Mouse (Mus musculus): ENCODE measurements around the gene Ttll11. TPM values are rescaled to one million over a fixed set of nuclear protein-coding genes. Genes with fewer than 3 reads are reported as not detected.
A peak's percentile ranks its signal among the peaks of the same experiment; 100 is the strongest.

The Ttll11 gene
- polyA plus RNA-seq, 1 experiment from 2014 or later, result 1.2 TPM

GRCm38 (mm10) chr2:35952187-35952958 is 27.3 kb downstream of the Ttll11 start:
- H3K27me3 ChIP-seq (ENCODE audit: insufficient read depth, low read length), result no peaks in the 10 kb centered on the region
- no peak overlapping the region for H3K9ac ChIP-seq
- no peak for TF ChIP-seq CTCF (IDR thresholded peaks at IDR 0.05; ENCODE audit: low read depth)
- no peak overlapping the region for H3K27ac ChIP-seq (ENCODE audit: low read depth)
- H3K4me3 ChIP-seq (ENCODE audit: low read depth, low read length), result no peak overlapping the region
- no peaks in the 10 kb centered on the region for H3K36me3 ChIP-seq (ENCODE audit: insufficient read depth)
- WGBS, result 50% methylated on average over 16 of the region's 16 CpGs
- no peak for DNase-seq
- no peaks in the 10 kb centered on the region for H3K9me3 ChIP-seq (ENCODE audit: low read depth, low read length)
- no peaks in the 10 kb centered on the region for H3K4me1 ChIP-seq (ENCODE audit: insufficient read depth)
- no peak overlapping the region for H3K4me2 ChIP-seq
- no peak for ATAC-seq (ENCODE audit: insufficient read depth)

DNA sequence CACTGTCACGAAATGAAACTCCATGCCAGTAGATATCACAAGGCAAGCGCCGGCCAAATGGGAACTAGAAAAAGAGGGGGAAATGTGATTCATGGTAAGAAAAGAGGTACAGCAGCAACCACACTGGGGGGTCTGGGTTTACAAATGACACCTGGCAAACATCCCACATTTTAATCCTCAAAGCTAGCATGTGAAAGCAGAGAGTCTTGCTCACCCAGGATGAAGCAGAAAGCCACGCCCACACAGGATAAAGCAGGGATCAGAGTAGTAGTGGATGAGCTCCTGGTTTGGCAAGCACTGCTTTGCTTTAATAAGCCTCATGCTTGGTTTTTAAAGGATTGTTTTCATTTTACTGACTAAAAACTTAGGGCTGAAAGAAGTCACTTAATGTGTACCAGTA is 34.8 kb downstream of the Ttll11 start:
- ATAC-seq (ENCODE audit: insufficient read depth), result no peak
- H3K9me3 ChIP-seq (ENCODE audit: low read depth, low read length), result no peaks in the 10 kb centered on the region
- no peak for DNase-seq

DNA sequence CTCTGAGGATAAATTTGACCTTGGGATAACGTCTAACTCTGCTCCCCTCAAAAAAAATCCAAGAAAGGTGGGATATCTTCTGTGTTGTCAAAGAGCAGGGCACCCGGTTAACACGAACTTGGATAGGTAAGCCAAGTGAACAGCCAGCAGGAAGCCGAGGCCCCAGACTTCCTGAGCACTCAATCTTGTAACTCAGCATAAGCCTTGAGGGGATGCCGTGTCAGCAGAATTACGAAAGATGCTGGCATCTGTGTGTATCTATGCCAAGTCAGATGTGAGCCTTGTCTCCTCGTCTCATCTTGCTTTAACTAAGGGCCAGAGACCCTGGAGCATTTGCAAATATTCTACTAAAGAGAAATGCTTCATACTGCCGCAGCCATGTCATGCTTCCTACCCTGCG is 36.8 kb downstream of the Ttll11 start:
- H3K9me3 ChIP-seq (ENCODE audit: low read depth, low read length), result no peaks in the 10 kb centered on the region
- 63% methylated on average over 9 of the region's 9 CpGs for WGBS

More for the DNA sequence above, 34.8 kb downstream of the Ttll11 start:
- Histone ChIP-seq H3K4me3 (ENCODE audit: low read depth, low read length) (no peak overlapping the region), H3K27ac (ENCODE audit: low read depth) (no peak overlapping the region), H3K27me3 (ENCODE audit: insufficient read depth, low read length) (no peaks in the 10 kb centered on the region), H3K4me2 (no peak overlapping the region), H3K4me1 (ENCODE audit: insufficient read depth) (no peaks in the 10 kb centered on the region), H3K36me3 (ENCODE audit: insufficient read depth) (no peaks in the 10 kb centered on the region), H3K9ac (no peak overlapping the region)
- no peak for TF ChIP-seq CTCF (IDR thresholded peaks at IDR 0.05; ENCODE audit: low read depth)
- WGBS, result 73% methylated on average over 4 of the region's 4 CpGs

GRCm38 (mm10) chr2:35935045-35935444 is 44.7 kb downstream of the Ttll11 start:
- Histone ChIP-seq H3K4me3 (ENCODE audit: low read depth, low read length) (no peak overlapping the region), H3K4me2 (no peak overlapping the region), H3K36me3 (ENCODE audit: insufficient read depth) (no peaks in the 10 kb centered on the region), H3K27ac (ENCODE audit: low read depth) (no peak overlapping the region), H3K4me1 (ENCODE audit: insufficient read depth) (no peaks in the 10 kb centered on the region), H3K9me3 (ENCODE audit: low read depth, low read length) (no peaks in the 10 kb centered on the region), H3K9ac (no peak overlapping the region), H3K27me3 (ENCODE audit: insufficient read depth, low read length) (no peaks in the 10 kb centered on the region)
- ATAC-seq (ENCODE audit: insufficient read depth) (no peak), DNase-seq (no peak)
- WGBS, result 52% methylated on average over 5 of the region's 5 CpGs
- no peak for TF ChIP-seq CTCF (IDR thresholded peaks at IDR 0.05; ENCODE audit: low read depth)

More for the DNA sequence above, 36.8 kb downstream of the Ttll11 start:
- no peak for TF ChIP-seq CTCF (IDR thresholded peaks at IDR 0.05; ENCODE audit: low read depth)
- Histone ChIP-seq H3K36me3 (ENCODE audit: insufficient read depth) (no peaks in the 10 kb centered on the region), H3K4me2 (no peak overlapping the region), H3K27ac (ENCODE audit: low read depth) (no peak overlapping the region), H3K9ac (no peak overlapping the region), H3K27me3 (ENCODE audit: insufficient read depth, low read length) (no peaks in the 10 kb centered on the region), H3K4me1 (ENCODE audit: insufficient read depth) (no peaks in the 10 kb centered on the region), H3K4me3 (ENCODE audit: low read depth, low read length) (no peak overlapping the region)
- ATAC-seq (ENCODE audit: insufficient read depth) (no peak), DNase-seq (no peak)

GRCm38 (mm10) chr2:35933116-35933515 is 46.6 kb downstream of the Ttll11 start:
- Histone ChIP-seq H3K9ac (no peak overlapping the region), H3K4me3 (ENCODE audit: low read depth, low read length) (no peak overlapping the region), H3K36me3 (ENCODE audit: insufficient read depth) (no peaks in the 10 kb centered on the region), H3K4me1 (ENCODE audit: insufficient read depth) (no peaks in the 10 kb centered on the region), H3K27ac (ENCODE audit: low read depth) (no peak overlapping the region), H3K9me3 (ENCODE audit: low read depth, low read length) (no peaks in the 10 kb centered on the region), H3K27me3 (ENCODE audit: insufficient read depth, low read length) (no peaks in the 10 kb centered on the region), H3K4me2 (no peak overlapping the region)
- ATAC-seq (ENCODE audit: insufficient read depth), result no peak
- 88% methylated on average over 13 of the region's 13 CpGs for WGBS
- no peak for TF ChIP-seq CTCF (IDR thresholded peaks at IDR 0.05; ENCODE audit: low read depth)
- DNase-seq, result no peak

DNA sequence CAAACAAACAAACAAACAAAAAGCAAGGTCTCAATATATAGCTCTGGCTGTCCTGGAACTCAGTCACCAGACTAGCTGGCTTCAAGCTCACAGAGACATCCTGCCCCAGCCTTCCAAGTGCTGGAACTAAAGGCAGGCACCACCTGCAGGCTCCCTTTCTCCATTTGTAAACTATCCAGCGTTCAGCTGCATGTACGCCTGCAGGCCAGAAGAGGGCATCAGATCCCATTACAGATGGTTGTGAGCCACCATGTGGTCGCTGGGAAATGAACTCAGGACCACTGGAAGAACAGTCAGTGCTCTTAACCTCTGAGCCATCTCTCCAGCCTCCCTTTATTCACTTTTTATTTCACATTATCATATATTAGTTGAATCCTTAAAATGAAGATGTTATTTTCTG is 48.1 kb downstream of the Ttll11 start:
- TF ChIP-seq CTCF (IDR thresholded peaks at IDR 0.05; ENCODE audit: low read depth), result peak; percentile 42
- Histone ChIP-seq H3K9me3 (ENCODE audit: low read depth, low read length) (no peaks in the 10 kb centered on the region), H3K4me3 (ENCODE audit: low read depth, low read length) (no peak overlapping the region), H3K9ac (no peak overlapping the region), H3K36me3 (ENCODE audit: insufficient read depth) (no peaks in the 10 kb centered on the region), H3K27me3 (ENCODE audit: insufficient read depth, low read length) (no peaks in the 10 kb centered on the region), H3K4me2 (no peak overlapping the region), H3K27ac (ENCODE audit: low read depth) (no peak overlapping the region), H3K4me1 (ENCODE audit: insufficient read depth) (no peaks in the 10 kb centered on the region)
- ATAC-seq (ENCODE audit: insufficient read depth) (no peak), DNase-seq (no peak)
- 72% methylated on average over 3 of the region's 3 CpGs for WGBS

DNA sequence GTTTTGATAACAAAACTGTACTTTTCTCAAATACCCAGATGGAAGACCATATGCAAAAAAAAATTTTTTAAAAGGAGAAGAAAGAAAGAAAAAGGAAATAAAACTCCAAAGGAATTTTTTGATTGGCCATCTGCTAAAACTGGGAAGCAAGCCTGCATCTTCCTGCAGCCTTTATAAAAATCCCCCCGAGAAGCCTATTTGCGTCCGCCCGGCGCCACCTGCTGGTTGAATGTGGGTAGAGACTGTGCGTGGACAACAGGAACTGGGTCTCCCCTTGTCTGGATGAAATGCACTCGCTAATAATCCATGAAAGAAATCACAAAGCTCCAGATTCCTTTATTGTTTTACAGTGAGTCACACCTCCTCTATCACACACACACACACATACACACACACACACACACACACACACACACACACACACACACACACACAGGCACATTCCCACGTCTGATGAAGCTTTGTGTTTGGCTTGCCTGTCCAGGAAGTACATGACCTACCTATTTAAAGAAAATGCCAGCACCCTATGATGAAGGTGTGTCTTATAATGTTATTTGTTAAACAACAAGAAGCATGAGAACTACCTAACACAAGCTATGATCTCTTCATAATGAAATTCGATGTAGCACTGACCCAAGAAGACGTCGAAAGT is 49.1 kb downstream of the Ttll11 start:
- H3K36me3 ChIP-seq (ENCODE audit: insufficient read depth), result no peaks in the 10 kb centered on the region
- WGBS, result 29% methylated on average over 11 of the region's 11 CpGs
- H3K4me1 ChIP-seq (ENCODE audit: insufficient read depth), result no peaks in the 10 kb centered on the region
- no peaks in the 10 kb centered on the region for H3K9me3 ChIP-seq (ENCODE audit: low read depth, low read length)
- H3K4me2 ChIP-seq, result no peak overlapping the region
- no peaks in the 10 kb centered on the region for H3K27me3 ChIP-seq (ENCODE audit: insufficient read depth, low read length)
- ATAC-seq (ENCODE audit: insufficient read depth) (no peak), DNase-seq (peak; percentile 93)
- H3K4me3 ChIP-seq (ENCODE audit: low read depth, low read length), result no peak overlapping the region
- no peak overlapping the region for H3K27ac ChIP-seq (ENCODE audit: low read depth)
- TF ChIP-seq CTCF (IDR thresholded peaks at IDR 0.05; ENCODE audit: low read depth), result peak; percentile 87
- no peak overlapping the region for H3K9ac ChIP-seq
